Mouse (Mus musculus) lung, adult 18-20 months (tissue): ENCODE results near the gene 1600002K03Rik.

Experiments
- DNase-seq, 2 experiments: peaks; one replicate each; pipeline ENCODE4 v3.0.0; 2022; ENCODE audit warnings: mixed read lengths in 2 of 2

Gene 1600002K03Rik

GRCm38 (mm10) chr10:80168038-80168661, 4.6 kb upstream of the 1600002K03Rik start:
- DNase-seq, result peak; percentile 93 to 95

GRCm38 (mm10) chr10:80169070-80169469, 3.7 kb upstream of the 1600002K03Rik start:
- DNase-seq, result no peak

GRCm38 (mm10) chr10:80169651-80170050, 3.1 kb upstream of the 1600002K03Rik start:
- DNase-seq, result no peak

- DNase-seq, result no peak
Measured at GRCm38 (mm10) chr10:80170052-80170451, 2.7 kb upstream of the 1600002K03Rik start.

GRCm38 (mm10) chr10:80170601-80171021, 2.1 kb upstream of the 1600002K03Rik start:
- no peak for DNase-seq

GRCm38 (mm10) chr10:80171252-80171651, 1.5 kb upstream of the 1600002K03Rik start:
- DNase-seq, result no peak

GRCm38 (mm10) chr10:80171760-80172526, 801 bp upstream of the 1600002K03Rik start:
- no peak for DNase-seq

- DNase-seq, result no peak
Measured at GRCm38 (mm10) chr10:80173358-80173757, 614 bp downstream of the 1600002K03Rik start.

- no peak for DNase-seq
Measured at GRCm38 (mm10) chr10:80173955-80174640, 1.4 kb downstream of the 1600002K03Rik start.

GRCm38 (mm10) chr10:80174705-80175104, 2.0 kb downstream of the 1600002K03Rik start:
- no peak for DNase-seq

- no peak for DNase-seq
Measured at GRCm38 (mm10) chr10:80175536-80176269, 3.0 kb downstream of the 1600002K03Rik start.

GRCm38 (mm10) chr10:80176270-80176834, 3.6 kb downstream of the 1600002K03Rik start:
- DNase-seq, result no peak

GRCm38 (mm10) chr10:80177441-80178279, 4.9 kb downstream of the 1600002K03Rik start:
- no peak for DNase-seq

GRCm38 (mm10) chr10:80179068-80180051, 6.6 kb downstream of the 1600002K03Rik start, which contains the start of gene Efna2:
Gene Efna2 (plus strand): TSS chr10:80179482.
- DNase-seq, result no peak

- DNase-seq, result no peak
Measured at GRCm38 (mm10) chr10:80180288-80180687, 7.5 kb downstream of the 1600002K03Rik start.

GRCm38 (mm10) chr10:80180823-80181222, 8.1 kb downstream of the 1600002K03Rik start:
- DNase-seq, result no peak

- no peak for DNase-seq
Measured at GRCm38 (mm10) chr10:80182547-80182946, 9.8 kb downstream of the 1600002K03Rik start.

- DNase-seq, result no peak
Measured at GRCm38 (mm10) chr10:80186649-80187048, 13.9 kb downstream of the 1600002K03Rik start.

- no peak for DNase-seq
Measured at GRCm38 (mm10) chr10:80187739-80188138, 15.0 kb downstream of the 1600002K03Rik start.

GRCm38 (mm10) chr10:80188453-80189024, 15.8 kb downstream of the 1600002K03Rik start:
- DNase-seq, result no peak
